Mouse (Mus musculus): ENCODE data around the gene Cacng8. TPM values are rescaled to one million over a fixed set of nuclear protein-coding genes. Genes with fewer than 3 reads are reported as not detected.
"Not testable (repeated sequence)": the region's sequence is repeated elsewhere in the genome, so short reads cannot be mapped to it uniquely, and the experiment has no call there.

Cacng8 gene
- polyA plus RNA-seq, 1 experiment from 2014 or later: 7.0 TPM

DNA sequence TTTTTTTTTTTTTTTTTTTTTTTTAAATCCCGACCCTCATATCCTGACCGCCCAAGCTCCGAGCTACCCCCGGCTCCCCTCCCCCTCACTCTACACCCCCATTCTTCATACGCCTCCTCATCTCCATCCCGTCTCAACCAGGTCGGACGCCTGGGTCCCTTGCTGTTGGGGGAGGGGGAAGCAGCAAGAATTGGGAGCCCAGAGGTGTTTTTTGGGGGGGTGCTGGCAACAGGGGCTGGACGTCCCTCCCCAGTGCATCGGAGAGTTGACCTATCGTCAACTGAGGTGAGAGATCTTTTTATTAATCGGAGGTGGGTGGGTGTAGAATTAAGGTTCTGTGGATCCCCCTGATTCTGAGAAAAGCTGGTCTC, 583 bp downstream of the Cacng8 start:
- H3K9ac ChIP-seq (ENCODE audit: low read length): peak overlapping the region; percentile 52
- ATAC-seq (ENCODE audit: insufficient number of reproducible peaks, low FRiP score, low TSS enrichment, low read depth) (no peak), DNase-seq (ENCODE audit: low spot score) (no peak)
- H3K27me3 ChIP-seq (ENCODE audit: control insufficient read depth, insufficient read depth, low read length): no peaks in the 10 kb centered on the region
- H3K36me3 ChIP-seq (ENCODE audit: control insufficient read depth, insufficient read depth, low read length): no peaks in the 10 kb centered on the region
- peak overlapping the region; percentile 31; the same call in 1 of the 2 replicates for H3K4me3 ChIP-seq (ENCODE audit: low read depth, low read length)
- H3K4me1 ChIP-seq (ENCODE audit: control insufficient read depth, insufficient read depth, low read length): peaks cover 6% of the 10 kb centered on the region
- no peaks in the 10 kb centered on the region; the same call in 1 of the 2 replicates for H3K9me3 ChIP-seq (ENCODE audit: control insufficient read depth, low read length)
- H3K4me2 ChIP-seq (ENCODE audit: low read depth, severe bottlenecking): peak overlapping the region; percentile 65
- H3K27ac ChIP-seq (replicated peaks; ENCODE audit: low read depth, low read length): no peak overlapping the region
- WGBS: 3% methylated on average over 12 of the region's 12 CpGs

- no peak overlapping the region for H3K9ac ChIP-seq (ENCODE audit: low read length)
- peak overlapping the region; percentile 31; the same call in 1 of the 2 replicates for H3K4me3 ChIP-seq (ENCODE audit: low read depth, low read length)
- H3K36me3 ChIP-seq (ENCODE audit: control insufficient read depth, insufficient read depth, low read length): no peaks in the 10 kb centered on the region
- H3K9me3 ChIP-seq (ENCODE audit: control insufficient read depth, low read length): no peaks in the 10 kb centered on the region; the same call in 1 of the 2 replicates
- H3K4me1 ChIP-seq (ENCODE audit: control insufficient read depth, insufficient read depth, low read length): peaks cover 6% of the 10 kb centered on the region
- WGBS: 15% methylated on average over 4 of the region's 4 CpGs
- ATAC-seq (ENCODE audit: insufficient number of reproducible peaks, low FRiP score, low TSS enrichment, low read depth) (no peak), DNase-seq (ENCODE audit: low spot score) (peak; percentile 44)
- no peaks in the 10 kb centered on the region for H3K27me3 ChIP-seq (ENCODE audit: control insufficient read depth, insufficient read depth, low read length)
- H3K27ac ChIP-seq (replicated peaks; ENCODE audit: low read depth, low read length): no peak overlapping the region
- H3K4me2 ChIP-seq (ENCODE audit: low read depth, severe bottlenecking): peak overlapping the region; percentile 65
Observed at GRCm38 (mm10) chr7:3391809-3392208, 1.3 kb downstream of the Cacng8 start.

GRCm38 (mm10) chr7:3397355-3397754, 6.9 kb downstream of the Cacng8 start:
- no peak overlapping the region for H3K4me3 ChIP-seq (ENCODE audit: low read depth, low read length)
- WGBS: 73% methylated on average over 10 of the region's 10 CpGs
- H3K4me2 ChIP-seq (ENCODE audit: low read depth, severe bottlenecking): no peak overlapping the region
- H3K27me3 ChIP-seq (ENCODE audit: control insufficient read depth, insufficient read depth, low read length): no peaks in the 10 kb centered on the region
- no peak overlapping the region for H3K27ac ChIP-seq (replicated peaks; ENCODE audit: low read depth, low read length)
- no peaks in the 10 kb centered on the region for H3K36me3 ChIP-seq (ENCODE audit: control insufficient read depth, insufficient read depth, low read length)
- no peak overlapping the region for H3K9ac ChIP-seq (ENCODE audit: low read length)
- ATAC-seq (ENCODE audit: insufficient number of reproducible peaks, low FRiP score, low TSS enrichment, low read depth): no peak
- DNase-seq (ENCODE audit: low spot score): no peak
- H3K9me3 ChIP-seq (ENCODE audit: control insufficient read depth, low read length): no peaks in the 10 kb centered on the region; the same call in 1 of the 2 replicates
- H3K4me1 ChIP-seq (ENCODE audit: control insufficient read depth, insufficient read depth, low read length): no peaks in the 10 kb centered on the region

GRCm38 (mm10) chr7:3397797-3398196, 7.3 kb downstream of the Cacng8 start:
- Histone ChIP-seq H3K36me3 (ENCODE audit: control insufficient read depth, insufficient read depth, low read length) (no peaks in the 10 kb centered on the region), H3K27me3 (ENCODE audit: control insufficient read depth, insufficient read depth, low read length) (no peaks in the 10 kb centered on the region), H3K27ac (replicated peaks; ENCODE audit: low read depth, low read length) (no peak overlapping the region), H3K9me3 (ENCODE audit: control insufficient read depth, low read length) (no peaks in the 10 kb centered on the region; the same call in 1 of the 2 replicates), H3K4me1 (ENCODE audit: control insufficient read depth, insufficient read depth, low read length) (no peaks in the 10 kb centered on the region), H3K4me2 (ENCODE audit: low read depth, severe bottlenecking) (no peak overlapping the region), H3K4me3 (ENCODE audit: low read depth, low read length) (no peak overlapping the region), H3K9ac (ENCODE audit: low read length) (0 out of 2 replicates have a peak overlapping the region, but pooled peaks have one; percentile 17)
- DNase-seq (ENCODE audit: low spot score): no peak
- ATAC-seq (ENCODE audit: insufficient number of reproducible peaks, low FRiP score, low TSS enrichment, low read depth): peak; percentile 55
- WGBS: 59% methylated on average over 7 of the region's 7 CpGs

GRCm38 (mm10) chr7:3398363-3398762, 7.9 kb downstream of the Cacng8 start:
- not testable (repeated sequence) for H3K27ac ChIP-seq (replicated peaks; ENCODE audit: low read depth, low read length); H3K9me3 ChIP-seq (ENCODE audit: control insufficient read depth, low read length); H3K27me3 ChIP-seq (ENCODE audit: control insufficient read depth, insufficient read depth, low read length); H3K4me3 ChIP-seq (ENCODE audit: low read depth, low read length); ATAC-seq (ENCODE audit: insufficient number of reproducible peaks, low FRiP score, low TSS enrichment, low read depth); H3K4me1 ChIP-seq (ENCODE audit: control insufficient read depth, insufficient read depth, low read length); H3K4me2 ChIP-seq (ENCODE audit: low read depth, severe bottlenecking); H3K9ac ChIP-seq (ENCODE audit: low read length); DNase-seq (ENCODE audit: low spot score); H3K36me3 ChIP-seq (ENCODE audit: control insufficient read depth, insufficient read depth, low read length)
- 92% methylated on average over 8 of the region's 8 CpGs for WGBS

DNA sequence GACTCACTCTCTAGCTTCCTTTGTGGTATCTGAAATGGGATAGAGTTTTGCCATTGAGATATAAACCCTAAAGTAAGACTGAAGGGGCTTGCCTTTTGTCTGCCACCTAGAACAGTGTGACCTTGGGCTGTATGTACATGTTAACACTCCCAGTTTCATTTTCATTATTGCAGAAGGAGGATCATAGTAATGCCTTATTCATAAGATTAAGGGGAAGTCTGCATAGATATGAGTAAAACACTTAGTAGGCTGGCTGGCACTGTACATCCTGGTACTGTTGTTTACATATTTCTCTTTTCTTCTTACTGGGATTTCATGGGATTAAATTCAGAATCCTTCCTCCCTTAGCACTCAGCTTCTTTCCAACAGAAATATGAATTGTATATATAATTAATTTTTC, 9.5 kb downstream of the Cacng8 start:
- H3K9ac ChIP-seq (ENCODE audit: low read length): no peak overlapping the region
- no peaks in the 10 kb centered on the region for H3K36me3 ChIP-seq (ENCODE audit: control insufficient read depth, insufficient read depth, low read length)
- no peaks in the 10 kb centered on the region; the same call in 1 of the 2 replicates for H3K9me3 ChIP-seq (ENCODE audit: control insufficient read depth, low read length)
- no peak for DNase-seq (ENCODE audit: low spot score)
- H3K4me2 ChIP-seq (ENCODE audit: low read depth, severe bottlenecking): no peak overlapping the region
- no peaks in the 10 kb centered on the region for H3K27me3 ChIP-seq (ENCODE audit: control insufficient read depth, insufficient read depth, low read length)
- no peak overlapping the region for H3K27ac ChIP-seq (replicated peaks; ENCODE audit: low read depth, low read length)
- ATAC-seq (ENCODE audit: insufficient number of reproducible peaks, low FRiP score, low TSS enrichment, low read depth): no peak
- H3K4me1 ChIP-seq (ENCODE audit: control insufficient read depth, insufficient read depth, low read length): no peaks in the 10 kb centered on the region
- no peak overlapping the region for H3K4me3 ChIP-seq (ENCODE audit: low read depth, low read length)

GRCm38 (mm10) chr7:3409729-3410520, 19.4 kb downstream of the Cacng8 start:
- no peaks in the 10 kb centered on the region for H3K36me3 ChIP-seq (ENCODE audit: control insufficient read depth, insufficient read depth, low read length)
- 63% methylated on average over 11 of the region's 11 CpGs for WGBS
- H3K27me3 ChIP-seq (ENCODE audit: control insufficient read depth, insufficient read depth, low read length): peaks cover 30% of the 10 kb centered on the region
- H3K9me3 ChIP-seq (ENCODE audit: control insufficient read depth, low read length): no peaks in the 10 kb centered on the region
- H3K4me2 ChIP-seq (ENCODE audit: low read depth, severe bottlenecking): no peak overlapping the region
- H3K4me3 ChIP-seq (ENCODE audit: low read depth, low read length): no peak overlapping the region
- peaks cover 7% of the 10 kb centered on the region; the same call in 1 of the 2 replicates for H3K4me1 ChIP-seq (ENCODE audit: control insufficient read depth, insufficient read depth, low read length)
- ATAC-seq (ENCODE audit: insufficient number of reproducible peaks, low FRiP score, low TSS enrichment, low read depth) (no peak), DNase-seq (ENCODE audit: low spot score) (no peak)
- H3K9ac ChIP-seq (ENCODE audit: low read length): no peak overlapping the region
- H3K27ac ChIP-seq (replicated peaks; ENCODE audit: low read depth, low read length): no peak overlapping the region

DNA sequence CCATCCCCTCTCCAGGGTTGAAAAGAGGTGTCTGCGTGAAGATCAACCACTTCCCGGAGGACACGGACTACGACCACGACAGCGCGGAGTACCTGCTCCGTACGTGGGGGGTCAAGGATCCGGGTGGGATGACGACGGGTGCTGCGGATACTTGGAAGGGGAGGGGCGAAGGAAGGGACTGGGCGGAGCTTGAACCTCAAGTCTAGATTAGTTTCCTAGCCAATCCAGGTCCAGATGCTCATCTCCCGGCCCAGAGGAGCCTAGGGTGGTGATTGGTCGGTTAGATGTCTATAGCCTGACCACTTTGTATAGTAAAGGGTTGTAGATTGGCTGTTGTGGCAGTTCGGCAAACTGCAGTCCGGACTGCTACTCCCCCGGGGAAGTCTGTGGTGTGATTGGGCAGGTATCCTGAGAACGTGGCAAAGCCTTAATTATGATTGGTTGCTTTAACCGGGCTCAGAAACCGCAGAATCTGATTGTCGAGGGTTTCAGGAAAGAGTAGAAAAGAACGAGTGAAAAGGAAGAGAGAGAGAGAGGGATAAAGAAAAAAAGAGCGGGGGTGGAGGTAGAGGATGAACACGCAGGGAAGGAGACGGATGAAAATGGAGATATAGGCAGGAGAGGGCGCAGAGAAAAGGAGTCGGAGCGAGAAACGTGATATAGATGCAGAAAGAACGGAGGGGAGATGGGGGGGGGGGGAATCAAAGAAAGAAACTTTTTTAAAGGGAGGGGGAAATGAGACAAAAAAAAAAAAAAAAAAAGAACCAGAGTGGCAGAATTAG, 20.9 kb downstream of the Cacng8 start:
- Histone ChIP-seq H3K27me3 (ENCODE audit: control insufficient read depth, insufficient read depth, low read length) (peaks cover 45% of the 10 kb centered on the region), H3K27ac (replicated peaks; ENCODE audit: low read depth, low read length) (no peak overlapping the region)
- WGBS: under 1% methylated on average over 33 of the region's 33 CpGs

More for the DNA sequence above, 20.9 kb downstream of the Cacng8 start:
- 0 out of 2 replicates have a peak, but pooled peaks cover 1% of the 10 kb centered on the region for H3K9me3 ChIP-seq (ENCODE audit: control insufficient read depth, low read length)
- H3K9ac ChIP-seq (ENCODE audit: low read length): no peak overlapping the region
- peaks cover 7% of the 10 kb centered on the region; the same call in 1 of the 2 replicates for H3K4me1 ChIP-seq (ENCODE audit: control insufficient read depth, insufficient read depth, low read length)
- no peaks in the 10 kb centered on the region for H3K36me3 ChIP-seq (ENCODE audit: control insufficient read depth, insufficient read depth, low read length)
- DNase-seq (ENCODE audit: low spot score) (peak; percentile 76), ATAC-seq (ENCODE audit: insufficient number of reproducible peaks, low FRiP score, low TSS enrichment, low read depth) (peak; percentile 83)
- H3K4me2 ChIP-seq (ENCODE audit: low read depth, severe bottlenecking): peak overlapping the region; percentile 70
- peak overlapping the region; percentile 34 for H3K4me3 ChIP-seq (ENCODE audit: low read depth, low read length)

Data from limb, embryonic 11.5 days (tissue).